Mouse (Mus musculus): ENCODE measurements around the gene Zfp488. TPM values are rescaled to one million over a fixed set of nuclear protein-coding genes. Genes with fewer than 3 reads are reported as not detected.

Zfp488 gene
- polyA plus RNA-seq (2015; fragmentation: Nextera tagmentation; extraction: Ambion mirVana): 1.5 and 1.6 TPM in 2 replicates

GRCm38 (mm10) chr14:33978604-33979059 lies at the start of gene Zfp488:
Gene Zfp488 (minus strand): TSS chr14:33978764.
- Histone ChIP-seq H3K4me2 (ENCODE audit: low read length) (peak within 1 kb of the TSS; percentile 85), H3K27ac (ENCODE audit: low read depth, low read length) (no peak within 1 kb of the TSS), H3K4me1 (ENCODE audit: control insufficient read depth, insufficient read depth, low read depth, low read length) (peaks cover 5% of the 10 kb centered on the region; the same call in 1 of the 2 replicates), H3K9me3 (ENCODE audit: control insufficient read depth, low read length) (no peaks in the 10 kb centered on the region), H3K36me3 (ENCODE audit: control insufficient read depth, insufficient read depth, low read length) (no peaks in the 10 kb centered on the region), H3K4me3 (ENCODE audit: low read length) (peak within 1 kb of the TSS; percentile 46), H3K27me3 (replicated peaks; ENCODE audit: control insufficient read depth, insufficient read depth, low read length) (peaks cover 4% of the 10 kb centered on the region; the same call in 1 of the 2 replicates), H3K9ac (ENCODE audit: low read depth, low read length) (peak within 1 kb of the TSS; percentile 43)
- WGBS: 3% methylated on average over 25 of the region's 25 CpGs
- peak; percentile 84 for ATAC-seq

- ATAC-seq: no peak
- no peak overlapping the region for H3K9ac ChIP-seq (ENCODE audit: low read depth, low read length)
- no peak overlapping the region for H3K4me3 ChIP-seq (ENCODE audit: low read length)
- peaks cover 2% of the 10 kb centered on the region; the same call in 1 of the 2 replicates for H3K9me3 ChIP-seq (ENCODE audit: control insufficient read depth, low read length)
- no peak overlapping the region for H3K27ac ChIP-seq (ENCODE audit: low read depth, low read length)
- H3K4me2 ChIP-seq (ENCODE audit: low read length): no peak overlapping the region
- no peaks in the 10 kb centered on the region for H3K36me3 ChIP-seq (ENCODE audit: control insufficient read depth, insufficient read depth, low read length)
- no peaks in the 10 kb centered on the region for H3K27me3 ChIP-seq (replicated peaks; ENCODE audit: control insufficient read depth, insufficient read depth, low read length)
- 82% methylated on average over 2 of the region's 2 CpGs for WGBS
- H3K4me1 ChIP-seq (ENCODE audit: control insufficient read depth, insufficient read depth, low read depth, low read length): no peaks in the 10 kb centered on the region
These were observed 48.1 kb upstream of the Zfp488 start for GRCm38 (mm10) chr14:34026710-34027109.

GRCm38 (mm10) chr14:34016938-34017337 lies 38.4 kb upstream of the Zfp488 start:
- Histone ChIP-seq H3K4me3 (ENCODE audit: low read length) (no peak overlapping the region), H3K36me3 (ENCODE audit: control insufficient read depth, insufficient read depth, low read length) (no peaks in the 10 kb centered on the region), H3K27me3 (replicated peaks; ENCODE audit: control insufficient read depth, insufficient read depth, low read length) (no peaks in the 10 kb centered on the region), H3K4me2 (ENCODE audit: low read length) (no peak overlapping the region), H3K9ac (ENCODE audit: low read depth, low read length) (no peak overlapping the region), H3K9me3 (ENCODE audit: control insufficient read depth, low read length) (no peaks in the 10 kb centered on the region), H3K4me1 (ENCODE audit: control insufficient read depth, insufficient read depth, low read depth, low read length) (no peaks in the 10 kb centered on the region), H3K27ac (ENCODE audit: low read depth, low read length) (no peak overlapping the region)
- no peak for ATAC-seq
- 83% methylated on average over 2 of the region's 2 CpGs for WGBS

- no peak for ATAC-seq
- WGBS: 89% methylated on average over 4 of the region's 4 CpGs
These were observed 37.8 kb upstream of the Zfp488 start, which contains the start of gene Gm5460 for GRCm38 (mm10) chr14:34016381-34016780. Gene Gm5460 (plus strand): TSS chr14:34016758.

GRCm38 (mm10) chr14:34015063-34015462 lies 36.5 kb upstream of the Zfp488 start, which contains the start of gene Gm30083:
Gene Gm30083 (minus strand): TSS chr14:34015182.
- H3K4me1 ChIP-seq (ENCODE audit: control insufficient read depth, insufficient read depth, low read depth, low read length): no peaks in the 10 kb centered on the region
- 94% methylated on average over 3 of the region's 3 CpGs for WGBS
- no peak within 1 kb of the TSS for H3K9ac ChIP-seq (ENCODE audit: low read depth, low read length)
- no peak within 1 kb of the TSS for H3K4me2 ChIP-seq (ENCODE audit: low read length)
- no peak within 1 kb of the TSS for H3K4me3 ChIP-seq (ENCODE audit: low read length)
- no peaks in the 10 kb centered on the region for H3K9me3 ChIP-seq (ENCODE audit: control insufficient read depth, low read length)
- no peak for ATAC-seq
- no peaks in the 10 kb centered on the region for H3K27me3 ChIP-seq (replicated peaks; ENCODE audit: control insufficient read depth, insufficient read depth, low read length)
- no peaks in the 10 kb centered on the region for H3K36me3 ChIP-seq (ENCODE audit: control insufficient read depth, insufficient read depth, low read length)
- H3K27ac ChIP-seq (ENCODE audit: low read depth, low read length): no peak within 1 kb of the TSS

More at GRCm38 (mm10) chr14:34016381-34016780, 37.8 kb upstream of the Zfp488 start, which contains the start of gene Gm5460:
- Histone ChIP-seq H3K4me1 (ENCODE audit: control insufficient read depth, insufficient read depth, low read depth, low read length) (no peaks in the 10 kb centered on the region), H3K36me3 (ENCODE audit: control insufficient read depth, insufficient read depth, low read length) (no peaks in the 10 kb centered on the region), H3K4me2 (ENCODE audit: low read length) (no peak within 1 kb of the TSS), H3K9me3 (ENCODE audit: control insufficient read depth, low read length) (no peaks in the 10 kb centered on the region), H3K9ac (ENCODE audit: low read depth, low read length) (no peak within 1 kb of the TSS), H3K27ac (ENCODE audit: low read depth, low read length) (no peak within 1 kb of the TSS), H3K4me3 (ENCODE audit: low read length) (no peak within 1 kb of the TSS), H3K27me3 (replicated peaks; ENCODE audit: control insufficient read depth, insufficient read depth, low read length) (no peaks in the 10 kb centered on the region)

- no peak overlapping the region for H3K27ac ChIP-seq (ENCODE audit: low read depth, low read length)
- H3K9me3 ChIP-seq (ENCODE audit: control insufficient read depth, low read length): no peaks in the 10 kb centered on the region
- ATAC-seq: no peak
- H3K9ac ChIP-seq (ENCODE audit: low read depth, low read length): no peak overlapping the region
- no peaks in the 10 kb centered on the region for H3K27me3 ChIP-seq (replicated peaks; ENCODE audit: control insufficient read depth, insufficient read depth, low read length)
- no peaks in the 10 kb centered on the region for H3K36me3 ChIP-seq (ENCODE audit: control insufficient read depth, insufficient read depth, low read length)
- no peak overlapping the region for H3K4me2 ChIP-seq (ENCODE audit: low read length)
- WGBS: 87% methylated on average over 5 of the region's 5 CpGs
- H3K4me1 ChIP-seq (ENCODE audit: control insufficient read depth, insufficient read depth, low read depth, low read length): no peaks in the 10 kb centered on the region
- H3K4me3 ChIP-seq (ENCODE audit: low read length): no peak overlapping the region
These were observed 23.8 kb upstream of the Zfp488 start for GRCm38 (mm10) chr14:34002358-34002757.

GRCm38 (mm10) chr14:34001445-34001844 lies 22.9 kb upstream of the Zfp488 start:
- H3K4me2 ChIP-seq (ENCODE audit: low read length): no peak overlapping the region
- H3K4me1 ChIP-seq (ENCODE audit: control insufficient read depth, insufficient read depth, low read depth, low read length): no peaks in the 10 kb centered on the region
- H3K27ac ChIP-seq (ENCODE audit: low read depth, low read length): no peak overlapping the region
- no peaks in the 10 kb centered on the region for H3K27me3 ChIP-seq (replicated peaks; ENCODE audit: control insufficient read depth, insufficient read depth, low read length)
- ATAC-seq: no peak
- no peak overlapping the region for H3K4me3 ChIP-seq (ENCODE audit: low read length)
- no peak overlapping the region for H3K9ac ChIP-seq (ENCODE audit: low read depth, low read length)
- H3K9me3 ChIP-seq (ENCODE audit: control insufficient read depth, low read length): no peaks in the 10 kb centered on the region
- H3K36me3 ChIP-seq (ENCODE audit: control insufficient read depth, insufficient read depth, low read length): no peaks in the 10 kb centered on the region

- Histone ChIP-seq H3K9ac (ENCODE audit: low read depth, low read length) (no peak overlapping the region), H3K4me2 (ENCODE audit: low read length) (no peak overlapping the region), H3K4me1 (ENCODE audit: control insufficient read depth, insufficient read depth, low read depth, low read length) (no peaks in the 10 kb centered on the region), H3K9me3 (ENCODE audit: control insufficient read depth, low read length) (no peaks in the 10 kb centered on the region), H3K4me3 (ENCODE audit: low read length) (no peak overlapping the region), H3K36me3 (ENCODE audit: control insufficient read depth, insufficient read depth, low read length) (no peaks in the 10 kb centered on the region), H3K27ac (ENCODE audit: low read depth, low read length) (no peak overlapping the region), H3K27me3 (replicated peaks; ENCODE audit: control insufficient read depth, insufficient read depth, low read length) (no peaks in the 10 kb centered on the region)
- ATAC-seq: no peak
These were observed 21.5 kb upstream of the Zfp488 start for GRCm38 (mm10) chr14:34000076-34000475.

- 77% methylated on average over 6 of the region's 6 CpGs for WGBS
- Histone ChIP-seq H3K4me1 (ENCODE audit: control insufficient read depth, insufficient read depth, low read depth, low read length) (no peaks in the 10 kb centered on the region), H3K27ac (ENCODE audit: low read depth, low read length) (no peak overlapping the region), H3K4me3 (ENCODE audit: low read length) (no peak overlapping the region), H3K9ac (ENCODE audit: low read depth, low read length) (no peak overlapping the region), H3K9me3 (ENCODE audit: control insufficient read depth, low read length) (no peaks in the 10 kb centered on the region), H3K4me2 (ENCODE audit: low read length) (no peak overlapping the region), H3K36me3 (ENCODE audit: control insufficient read depth, insufficient read depth, low read length) (no peaks in the 10 kb centered on the region), H3K27me3 (replicated peaks; ENCODE audit: control insufficient read depth, insufficient read depth, low read length) (no peaks in the 10 kb centered on the region)
- no peak for ATAC-seq
These were observed 18.9 kb upstream of the Zfp488 start for GRCm38 (mm10) chr14:33997427-33997826.
